Mouse (Mus musculus) bone marrow, adult 2 months (tissue): ENCODE results near the gene Slc7a10.

Source experiments
- CTCF ChIP-seq: fragments of 200-500 bp; IDR thresholded peaks from 2 replicates; pipeline ENCODE4 v1.5.1; 2011; ENCODE audit warnings: low read length, control low read depth; ENCODE audit not compliant: control insufficient read depth, insufficient read depth
- POLR2A ChIP-seq: fragments of 200-500 bp; IDR thresholded peaks from 2 replicates; pipeline ENCODE4 v1.6.1; 2011; ENCODE audit warnings: low read depth, mild to moderate bottlenecking, control low read depth, low read length, borderline replicate concordance; ENCODE audit not compliant: control insufficient read depth

DNA sequence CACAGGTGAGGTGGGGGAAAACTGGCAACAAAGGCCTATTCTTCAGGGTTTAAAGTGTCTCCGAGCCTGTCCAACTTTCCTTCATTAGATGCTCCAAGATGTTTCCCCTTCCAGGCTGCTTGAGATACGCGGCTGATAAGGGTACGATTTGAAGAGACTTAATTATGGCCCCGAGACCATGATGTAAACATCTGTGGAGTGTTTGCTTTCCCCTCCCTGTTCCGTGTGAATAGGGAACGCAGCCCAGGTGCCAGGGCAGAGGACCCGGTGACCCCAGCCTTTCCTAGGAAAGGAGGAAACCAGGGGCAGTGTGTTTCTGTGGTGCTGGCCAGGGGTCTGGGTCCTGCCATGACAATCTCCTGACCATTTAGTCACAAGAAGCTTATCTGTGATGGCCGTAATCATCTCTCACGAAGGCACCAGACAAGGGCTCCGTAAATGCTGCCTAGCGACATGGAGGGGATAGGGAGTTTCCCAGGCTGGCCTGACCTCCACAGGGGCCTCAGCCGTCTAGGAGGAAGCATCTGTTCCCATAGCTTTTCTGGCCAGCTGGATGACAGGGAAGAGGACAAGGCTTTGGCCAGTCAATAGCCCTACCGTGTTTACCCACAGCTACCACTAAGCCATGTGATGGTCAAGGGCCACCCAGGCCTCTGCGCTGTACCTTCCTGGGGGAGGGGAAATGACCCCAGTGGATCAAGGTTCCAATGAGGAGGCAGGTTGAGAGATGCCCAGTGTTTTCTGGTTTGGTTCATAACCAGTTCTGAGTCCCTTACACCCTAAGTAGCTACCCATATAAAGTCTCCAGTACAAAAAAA is 36.4 kb upstream of the Slc7a10 start:
- TF ChIP-seq CTCF (no peak), POLR2A (no peak)
